Mouse (Mus musculus) brain, embryonic 14.5 days (tissue): ENCODE data around the gene Zfp619. TPM values are rescaled to one million over a fixed set of nuclear protein-coding genes. Genes with fewer than 3 reads are reported as not detected.
"Not testable (repeated sequence)": the region's sequence is repeated elsewhere in the genome, so short reads cannot be mapped to it uniquely, and the experiment has no call there.

Source experiments
- DNase-seq: peaks from one replicate; pipeline ENCODE4 v3.0.0-alpha.2; 2011; ENCODE audit warnings: low read depth
- CTCF ChIP-seq: fragments of 200-500 bp; IDR thresholded peaks from 2 replicates; pipeline ENCODE4 v1.5.1; 2012; ENCODE audit warnings: inconsistent platforms, mild to moderate bottlenecking, moderate library complexity, borderline replicate concordance; ENCODE audit not compliant: insufficient read depth, insufficient read length; ENCODE audit errors: extremely low read depth
- POLR2A ChIP-seq: fragments of 200-500 bp; IDR thresholded peaks from 2 replicates; pipeline ENCODE4 v1.6.1; 2012; ENCODE audit warnings: mild to moderate bottlenecking, inconsistent platforms, borderline replicate concordance; ENCODE audit not compliant: poor library complexity, insufficient read depth, insufficient read length, severe bottlenecking; ENCODE audit errors: extremely low read depth
- polyA plus RNA-seq: library from polyadenylated mRNA; depleted of rRNA; stranded (reverse); fragments of >200 nt; gene quantifications from 2 replicates; pipeline ENCODE4 v1.2.3, GENCODE M21; 2012; rRNA removed

Gene Zfp619
- polyA plus RNA-seq, 1 experiment: 4.5 TPM

DNA sequence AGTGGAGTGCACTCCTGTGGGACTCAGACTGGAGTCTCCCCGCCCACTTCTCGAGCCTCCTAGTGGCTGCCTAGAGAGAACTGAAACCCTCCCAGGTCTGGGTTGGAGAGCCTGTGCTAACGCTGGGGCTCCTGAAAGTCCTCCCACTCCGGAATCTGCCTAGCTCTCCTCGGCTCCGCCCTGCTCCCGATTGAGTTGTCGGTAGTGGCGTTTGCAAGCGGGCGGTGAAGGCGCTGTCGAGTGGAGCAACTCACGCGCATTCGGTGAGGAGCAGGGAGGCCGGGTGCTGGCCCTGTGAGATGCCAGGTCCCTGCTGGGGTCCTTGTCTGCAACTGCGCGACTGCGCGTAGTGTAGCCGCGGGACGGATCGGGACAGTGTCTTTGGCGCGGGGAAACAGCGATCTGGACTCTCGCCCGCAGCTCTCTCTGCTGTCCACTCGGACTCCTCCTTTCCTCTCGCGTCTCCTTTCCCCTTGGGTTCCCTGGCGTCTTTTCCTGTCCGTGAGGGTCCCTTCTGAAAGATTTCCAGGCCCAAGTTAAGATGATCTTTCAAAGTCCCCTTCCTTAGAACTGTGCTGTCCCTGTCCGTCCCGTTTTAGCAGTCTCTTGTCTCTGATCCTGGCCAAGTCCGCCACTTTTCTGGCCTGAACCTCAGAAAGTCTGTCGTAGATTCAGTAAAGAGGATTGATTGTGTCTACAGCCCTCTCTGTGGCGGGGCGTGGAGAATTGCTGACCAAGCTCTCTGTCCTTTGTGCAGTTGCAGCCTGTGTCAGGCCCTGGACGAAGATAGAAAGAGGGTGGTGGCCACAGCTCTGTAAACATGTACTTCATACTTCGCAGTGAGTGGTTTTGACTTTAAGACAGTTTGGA, 26.9 kb downstream of the Zfp619 start:
- DNase-seq: peak; percentile 92
- TF ChIP-seq POLR2A: peak; percentile 43; the same call in 1 of the 2 replicates
- TF ChIP-seq CTCF: peak; percentile 57; the same call in 1 of the 2 replicates

DNA sequence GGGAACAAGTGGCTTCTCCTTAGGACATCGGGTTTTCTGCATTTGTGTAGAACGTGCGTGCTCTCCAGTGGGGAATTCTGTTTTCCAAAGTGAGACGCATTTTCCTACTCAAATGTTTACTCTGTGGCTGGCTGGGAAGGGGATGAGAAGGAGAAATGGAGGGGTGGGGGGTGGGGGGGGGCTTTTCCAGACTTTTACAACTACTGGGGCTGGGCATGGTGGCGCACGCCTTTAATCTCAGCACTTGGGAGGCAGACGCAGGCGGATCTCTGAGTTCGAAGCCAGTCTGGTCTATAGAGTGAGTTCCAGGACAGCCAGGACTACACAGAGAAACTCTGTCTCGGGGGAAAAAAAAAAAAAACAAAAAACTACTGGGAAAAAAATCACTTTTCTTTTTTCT, 27.6 kb downstream of the Zfp619 start:
- no peak for DNase-seq
- TF ChIP-seq CTCF (no peak), POLR2A (no peak)

DNA sequence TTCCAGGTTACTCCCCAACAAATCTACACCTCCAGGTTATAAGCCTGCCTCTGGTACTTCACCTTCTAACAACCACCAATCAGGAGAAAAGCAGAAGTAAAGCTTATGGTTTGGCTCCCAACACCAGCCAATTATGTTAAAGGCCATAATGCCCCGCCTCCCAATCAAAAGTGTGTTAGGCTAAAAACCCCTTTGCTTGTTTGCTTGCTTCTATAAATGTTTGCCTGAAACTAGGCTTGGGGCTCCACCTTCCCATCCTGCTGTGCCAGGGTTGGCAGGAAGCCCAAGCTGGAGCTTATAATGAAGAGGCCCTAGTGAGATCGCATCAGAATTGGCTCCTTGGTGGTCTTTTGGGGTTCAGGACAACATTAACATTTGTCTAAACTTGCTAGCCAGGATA, 31.8 kb downstream of the Zfp619 start:
- TF ChIP-seq CTCF (no peak), POLR2A (no peak)
- DNase-seq: peak; percentile 60

DNA sequence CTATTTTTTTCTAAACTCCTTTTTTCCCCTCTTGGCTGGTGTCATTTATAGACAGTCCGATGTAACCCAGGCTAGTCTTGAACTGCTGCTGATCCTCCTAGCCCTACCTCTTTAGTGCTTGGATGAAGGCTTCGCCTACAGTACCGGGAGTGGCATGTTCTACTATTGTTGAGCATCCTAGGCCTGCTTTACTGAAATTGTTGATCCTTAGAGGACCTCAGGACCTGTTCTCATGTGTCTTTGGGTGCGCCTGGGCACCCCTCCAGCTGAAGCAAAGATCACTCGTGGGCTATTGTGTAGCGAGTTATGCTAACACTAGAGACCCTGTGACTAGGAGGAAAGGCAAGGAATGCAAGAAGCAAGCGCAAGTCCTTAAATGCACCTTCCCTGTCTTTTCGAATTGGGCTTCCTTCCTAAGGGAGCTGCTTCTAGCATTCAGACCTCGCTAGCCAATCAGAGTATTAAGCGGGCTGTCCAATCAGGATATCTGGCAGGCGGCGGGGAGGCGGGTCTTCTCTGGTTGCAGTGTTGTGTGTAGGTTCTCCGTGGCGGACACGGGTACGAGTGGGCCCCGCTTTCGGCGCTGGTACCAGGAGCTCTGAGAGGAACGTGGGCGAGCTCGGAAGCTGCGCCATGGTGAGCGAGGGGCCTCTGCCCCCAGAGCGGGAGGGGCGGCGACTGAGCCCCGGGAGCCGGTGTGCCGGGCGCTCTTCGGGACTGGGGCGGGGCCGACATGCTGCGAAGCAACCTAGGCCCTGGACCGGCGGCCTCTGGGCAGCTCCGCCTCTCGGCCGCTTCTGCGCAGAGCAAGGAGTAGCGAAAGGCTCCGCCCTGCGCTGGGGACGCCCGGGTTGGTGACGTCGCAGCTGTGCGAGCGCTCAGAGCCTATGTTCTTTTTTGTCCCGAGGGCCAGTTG, 34.7 kb downstream of the Zfp619 start:
- DNase-seq: peak; percentile 98
- TF ChIP-seq POLR2A (peak; percentile 93), CTCF (no peak)

DNA sequence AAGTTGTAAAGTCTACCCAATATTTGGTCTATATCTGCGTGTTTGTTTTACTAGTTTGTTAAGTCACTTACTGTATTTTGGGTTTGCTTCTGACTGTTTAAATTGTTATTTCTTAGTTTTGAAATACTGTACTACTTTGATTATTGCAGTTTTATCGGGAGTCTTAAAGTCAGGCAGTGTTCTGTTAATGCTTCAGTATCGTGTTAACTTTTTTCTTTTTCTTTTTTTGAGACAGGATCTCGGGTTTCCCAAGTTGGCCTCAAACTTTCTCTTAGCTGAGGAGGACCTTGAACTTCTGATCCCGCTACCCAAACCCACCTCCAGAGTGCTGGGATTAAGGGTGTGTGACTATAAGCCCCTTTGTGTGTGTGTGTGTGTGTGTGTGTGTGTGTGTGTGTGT, 35.4 kb downstream of the Zfp619 start:
- TF ChIP-seq POLR2A: no peak
- TF ChIP-seq CTCF: no peak
- no peak for DNase-seq

DNA sequence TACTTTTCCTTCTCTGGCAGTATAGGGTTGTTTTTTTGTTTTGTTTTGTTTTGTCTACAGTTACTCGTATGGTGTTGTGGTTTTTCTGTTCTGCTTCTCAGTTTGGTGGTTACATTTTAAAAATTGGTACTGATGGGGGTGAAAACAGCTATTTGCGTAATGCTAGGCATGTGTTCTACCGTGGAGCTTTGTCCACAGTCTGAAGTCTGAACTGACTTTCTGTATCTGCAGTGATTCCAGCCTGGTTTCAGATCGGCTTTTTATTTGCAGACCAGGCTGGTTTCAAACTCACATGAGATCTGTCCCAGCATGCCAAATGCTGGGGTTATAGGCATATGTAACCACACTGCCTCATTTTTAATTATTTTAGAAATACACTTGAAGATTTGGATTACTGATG, 36.3 kb downstream of the Zfp619 start:
- no peak for DNase-seq
- TF ChIP-seq CTCF (no peak), POLR2A (no peak)

DNA sequence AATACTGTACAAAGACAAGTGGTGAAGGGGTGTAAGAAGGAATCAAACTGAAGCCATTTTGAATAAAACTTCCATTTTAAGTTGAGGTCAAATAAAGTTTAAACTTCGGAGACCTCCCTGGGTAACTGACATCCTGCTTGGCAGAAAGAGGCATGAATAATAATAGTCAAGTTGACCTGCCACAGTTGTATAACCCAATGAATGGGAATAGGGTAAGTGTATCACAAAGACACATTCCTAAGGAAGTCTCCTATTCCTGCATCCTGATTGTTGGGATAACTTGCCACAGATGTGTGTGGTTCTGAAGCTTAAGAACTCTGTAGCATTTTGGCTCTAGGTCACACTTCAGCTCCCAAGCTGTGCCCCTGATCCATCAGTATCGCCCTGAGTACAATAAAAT, 62.5 kb downstream of the Zfp619 start:
- DNase-seq: no peak
- TF ChIP-seq CTCF: no peak
- TF ChIP-seq POLR2A: no peak

DNA sequence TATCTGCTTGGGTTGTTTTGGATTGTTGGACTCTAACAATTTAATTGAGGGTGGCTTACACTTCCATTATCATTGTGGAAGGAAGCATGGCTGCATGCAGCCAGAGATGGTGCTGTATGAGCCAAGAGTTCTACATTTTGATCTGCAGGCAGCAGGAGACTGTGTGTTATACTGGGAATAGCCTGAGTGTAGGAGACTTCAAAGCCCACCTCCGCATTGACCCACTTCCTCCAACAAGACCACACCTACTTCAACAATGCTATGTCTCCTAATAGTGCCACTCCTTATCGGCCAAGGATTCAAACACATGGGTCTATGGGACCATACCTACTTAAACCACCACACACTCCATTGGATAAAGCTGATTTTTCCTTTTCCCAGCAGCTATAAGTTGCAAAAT, 63.0 kb downstream of the Zfp619 start:
- DNase-seq: no peak
- TF ChIP-seq POLR2A: no peak
- no peak for TF ChIP-seq CTCF

DNA sequence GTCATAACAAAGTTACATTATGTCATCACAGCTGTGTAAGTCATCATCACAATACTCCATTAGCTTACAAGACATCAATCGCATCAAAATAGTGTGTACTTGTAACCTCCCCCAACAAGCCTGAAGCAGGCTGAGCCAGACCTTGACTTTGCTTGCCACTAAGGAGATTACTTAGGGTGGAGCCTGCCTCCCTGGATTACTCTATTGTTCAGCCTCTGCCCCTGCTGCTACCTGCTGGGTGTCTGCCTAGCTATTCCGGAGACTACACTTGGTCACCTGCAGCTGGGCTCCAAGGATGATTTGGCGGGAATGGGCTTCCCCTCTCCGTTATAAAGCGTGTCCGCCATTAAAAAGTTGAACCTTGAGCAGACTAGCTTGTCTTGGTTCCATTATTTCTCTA, 69.3 kb downstream of the Zfp619 start:
- DNase-seq: not testable (repeated sequence)

DNA sequence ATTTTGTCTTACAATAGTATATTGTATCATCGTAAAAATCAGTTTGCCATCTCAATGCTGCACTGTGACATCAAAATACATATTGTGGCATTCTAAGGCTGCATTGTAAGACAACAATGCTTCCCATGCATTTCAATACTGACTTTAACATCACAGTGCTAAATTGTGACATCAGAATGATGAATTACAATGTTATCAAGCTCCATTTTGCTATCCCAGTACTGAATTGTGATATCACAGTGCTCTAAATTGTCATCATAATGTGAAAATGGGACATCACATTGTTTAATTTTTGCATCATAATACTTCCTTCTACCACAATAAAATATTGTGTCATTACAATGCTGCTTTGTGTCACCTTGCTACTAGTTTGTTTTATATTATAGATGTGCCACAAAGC, 70.5 kb downstream of the Zfp619 start:
- DNase-seq: peak; percentile 36
- no peak for TF ChIP-seq CTCF

DNA sequence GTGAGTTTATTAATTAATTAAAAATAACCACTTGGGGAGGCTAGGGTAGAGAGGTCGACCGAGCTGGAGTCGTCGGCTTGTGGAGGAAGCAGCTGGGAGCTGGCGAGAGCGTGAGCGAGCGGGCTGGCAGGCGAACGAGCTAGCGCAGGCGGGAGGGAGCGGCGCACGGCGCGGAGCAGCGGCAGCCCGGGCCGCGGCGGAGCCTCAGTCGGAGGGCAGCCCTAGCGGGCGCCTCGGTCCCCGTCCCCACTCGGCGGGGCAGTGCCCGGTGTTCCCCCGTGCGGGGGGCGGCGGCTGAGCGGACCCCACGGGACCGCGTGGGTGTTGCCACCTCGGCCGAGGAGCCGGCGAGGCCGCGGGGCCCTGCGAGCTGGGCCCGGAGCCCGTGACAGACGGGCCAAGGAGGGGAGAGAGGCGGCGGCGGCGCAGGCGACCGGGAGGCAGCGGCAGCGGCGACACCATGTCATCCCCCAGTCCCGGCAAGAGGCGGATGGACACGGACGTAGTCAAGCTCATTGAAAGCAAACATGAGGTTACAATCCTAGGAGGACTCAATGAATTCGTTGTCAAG, 71.0 kb downstream of the Zfp619 start:
- peak; percentile 78 for DNase-seq
- peak; percentile 35; the same call in 1 of the 2 replicates for TF ChIP-seq POLR2A

DNA sequence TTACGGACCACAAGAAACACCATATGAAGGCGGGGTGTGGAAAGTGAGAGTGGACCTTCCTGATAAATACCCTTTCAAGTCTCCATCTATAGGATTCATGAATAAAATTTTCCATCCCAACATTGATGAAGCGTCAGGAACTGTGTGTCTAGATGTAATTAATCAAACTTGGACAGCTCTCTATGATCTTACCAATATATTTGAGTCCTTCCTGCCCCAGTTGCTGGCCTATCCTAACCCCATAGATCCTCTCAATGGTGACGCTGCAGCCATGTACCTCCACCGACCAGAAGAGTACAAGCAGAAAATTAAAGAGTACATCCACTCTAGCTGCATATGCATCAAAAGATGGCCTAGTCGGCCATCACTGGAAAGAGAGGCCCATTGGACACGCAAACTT, 71.5 kb downstream of the Zfp619 start:
- DNase-seq: not testable (repeated sequence)

Other genes with a start within 250 kb of the Zfp619 start
- gene Gm5114, start 104.6 kb upstream of the Zfp619 start, polyA plus RNA-seq: not detected in 2 replicates